Mouse (Mus musculus): Measurements from ENCODE around the gene Ctnnd2.

- no peak for TF ChIP-seq CTCF (IDR thresholded peaks at IDR 0.05; ENCODE audit: insufficient read depth, low read length)
- no peak for TF ChIP-seq POLR2A (IDR thresholded peaks at IDR 0.05; ENCODE audit: borderline replicate concordance, extremely low read depth, low read depth, low read length)
These were observed 604.5 kb downstream of the Ctnnd2 start for GRCm38 (mm10) chr15:30776931-30777330.

Measured in lung, adult 2 months (tissue).